Mouse (Mus musculus): ENCODE measurements around the gene Rnls. TPM values are rescaled to one million over a fixed set of nuclear protein-coding genes. Genes with fewer than 3 reads are reported as not detected.
"Not testable (repeated sequence)": the region's sequence is repeated elsewhere in the genome, so short reads cannot be mapped to it uniquely, and the experiment has no call there.

Gene Rnls
- 7.5 and 9.6 TPM in 2 replicates for polyA plus RNA-seq (2015; fragmentation: Nextera tagmentation; extraction: Ambion mirVana)

GRCm38 (mm10) chr19:33391651-33392382, at the start of gene Rnls:
Gene Rnls, minus strand, starts transcription at chr19:33392295.
- Histone ChIP-seq H3K4me3 (ENCODE audit: low read length) (peak within 1 kb of the TSS; percentile 56), H3K4me1 (replicated peaks; ENCODE audit: control insufficient read depth, insufficient read depth, low read length) (no peaks in the 10 kb centered on the region), H3K27ac (ENCODE audit: low read length) (peak within 1 kb of the TSS; percentile 87), H3K9ac (ENCODE audit: low read length) (peak within 1 kb of the TSS; percentile 80), H3K4me2 (ENCODE audit: low read depth, low read length) (peak within 1 kb of the TSS; percentile 60), H3K36me3 (ENCODE audit: control insufficient read depth, insufficient read depth, low read length) (no peaks in the 10 kb centered on the region), H3K9me3 (ENCODE audit: control insufficient read depth, low read length) (no peaks in the 10 kb centered on the region), H3K27me3 (ENCODE audit: control insufficient read depth, insufficient read depth, low read depth, low read length) (no peaks in the 10 kb centered on the region)
- ATAC-seq (ENCODE audit: low read depth): peak; percentile 100
- WGBS: 1% methylated on average over 48 of the region's 48 CpGs

- no peaks in the 10 kb centered on the region for H3K27me3 ChIP-seq (ENCODE audit: control insufficient read depth, insufficient read depth, low read depth, low read length)
- no peak overlapping the region for H3K27ac ChIP-seq (ENCODE audit: low read length)
- ATAC-seq (ENCODE audit: low read depth): no peak
- 30% methylated on average over 2 of the region's 2 CpGs for WGBS
- H3K9me3 ChIP-seq (ENCODE audit: control insufficient read depth, low read length): no peaks in the 10 kb centered on the region
- H3K36me3 ChIP-seq (ENCODE audit: control insufficient read depth, insufficient read depth, low read length): no peaks in the 10 kb centered on the region
- no peak overlapping the region for H3K9ac ChIP-seq (ENCODE audit: low read length)
- no peak overlapping the region for H3K4me3 ChIP-seq (ENCODE audit: low read length)
- H3K4me2 ChIP-seq (ENCODE audit: low read depth, low read length): no peak overlapping the region
- H3K4me1 ChIP-seq (replicated peaks; ENCODE audit: control insufficient read depth, insufficient read depth, low read length): no peaks in the 10 kb centered on the region
Observed at GRCm38 (mm10) chr19:33429457-33429856, 37.4 kb upstream of the Rnls start.

DNA sequence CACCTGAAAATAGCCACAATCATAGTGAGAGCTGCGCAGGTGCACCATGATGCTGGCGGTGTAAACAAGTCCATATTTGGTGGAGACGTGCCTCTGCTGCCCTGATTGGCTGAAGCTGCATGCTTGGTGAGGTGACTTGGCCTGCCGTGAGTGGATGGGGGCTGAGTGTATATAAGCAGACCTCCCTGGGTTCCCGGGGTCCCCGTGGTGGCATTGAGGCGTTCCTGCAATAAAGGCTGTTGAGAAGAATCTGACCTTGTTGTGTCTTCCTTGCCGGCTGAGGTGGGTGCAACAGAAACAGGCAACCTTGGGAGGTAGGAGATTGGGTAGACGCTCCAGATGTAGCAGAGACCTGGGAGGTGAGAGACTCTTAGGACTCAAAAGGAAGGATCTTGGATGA, 27.3 kb upstream of the Rnls start:
- not testable (repeated sequence) for H3K36me3 ChIP-seq (ENCODE audit: control insufficient read depth, insufficient read depth, low read length); H3K4me1 ChIP-seq (replicated peaks; ENCODE audit: control insufficient read depth, insufficient read depth, low read length); ATAC-seq (ENCODE audit: low read depth); H3K4me2 ChIP-seq (ENCODE audit: low read depth, low read length); H3K9ac ChIP-seq (ENCODE audit: low read length); H3K4me3 ChIP-seq (ENCODE audit: low read length); H3K9me3 ChIP-seq (ENCODE audit: control insufficient read depth, low read length); H3K27me3 ChIP-seq (ENCODE audit: control insufficient read depth, insufficient read depth, low read depth, low read length); H3K27ac ChIP-seq (ENCODE audit: low read length)
- 81% methylated on average over 9 of the region's 9 CpGs for WGBS

GRCm38 (mm10) chr19:33380825-33381224, 11.3 kb downstream of the Rnls start:
- Histone ChIP-seq H3K4me2 (ENCODE audit: low read depth, low read length) (no peak overlapping the region), H3K9ac (ENCODE audit: low read length) (no peak overlapping the region), H3K9me3 (ENCODE audit: control insufficient read depth, low read length) (no peaks in the 10 kb centered on the region), H3K4me3 (ENCODE audit: low read length) (no peak overlapping the region), H3K27ac (ENCODE audit: low read length) (no peak overlapping the region), H3K4me1 (replicated peaks; ENCODE audit: control insufficient read depth, insufficient read depth, low read length) (no peaks in the 10 kb centered on the region), H3K36me3 (ENCODE audit: control insufficient read depth, insufficient read depth, low read length) (no peaks in the 10 kb centered on the region), H3K27me3 (ENCODE audit: control insufficient read depth, insufficient read depth, low read depth, low read length) (no peaks in the 10 kb centered on the region)
- WGBS: 68% methylated on average over 2 of the region's 2 CpGs
- no peak for ATAC-seq (ENCODE audit: low read depth)

DNA sequence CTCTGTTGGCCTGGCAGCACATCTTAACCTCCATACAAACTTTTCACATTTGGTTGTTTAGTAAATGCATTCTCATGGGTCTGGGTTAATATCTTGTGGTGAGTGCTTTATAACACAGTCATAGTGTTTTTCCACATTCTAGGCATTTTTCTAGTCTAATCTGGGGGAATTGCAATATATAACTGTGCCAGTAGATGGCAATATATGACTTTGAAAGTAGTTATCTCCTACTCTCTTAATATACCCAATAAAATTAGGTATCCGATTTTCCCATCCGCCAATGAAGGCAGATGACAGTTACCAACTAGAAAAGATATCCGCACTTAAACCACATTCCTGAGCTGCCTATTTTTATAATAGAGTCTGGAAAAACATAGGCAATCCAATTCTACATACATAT, 11.7 kb downstream of the Rnls start:
- Histone ChIP-seq H3K4me1 (replicated peaks; ENCODE audit: control insufficient read depth, insufficient read depth, low read length) (no peaks in the 10 kb centered on the region), H3K27me3 (ENCODE audit: control insufficient read depth, insufficient read depth, low read depth, low read length) (no peaks in the 10 kb centered on the region), H3K9me3 (ENCODE audit: control insufficient read depth, low read length) (no peaks in the 10 kb centered on the region), H3K27ac (ENCODE audit: low read length) (no peak overlapping the region), H3K4me3 (ENCODE audit: low read length) (no peak overlapping the region), H3K4me2 (ENCODE audit: low read depth, low read length) (no peak overlapping the region), H3K9ac (ENCODE audit: low read length) (no peak overlapping the region), H3K36me3 (ENCODE audit: control insufficient read depth, insufficient read depth, low read length) (no peaks in the 10 kb centered on the region)
- 7% methylated on average over 3 of the region's 3 CpGs for WGBS
- ATAC-seq (ENCODE audit: low read depth): no peak

GRCm38 (mm10) chr19:33368808-33369207, 23.3 kb downstream of the Rnls start:
- Histone ChIP-seq H3K4me1 (replicated peaks; ENCODE audit: control insufficient read depth, insufficient read depth, low read length) (no peaks in the 10 kb centered on the region), H3K27ac (ENCODE audit: low read length) (no peak overlapping the region), H3K9me3 (ENCODE audit: control insufficient read depth, low read length) (no peaks in the 10 kb centered on the region), H3K9ac (ENCODE audit: low read length) (no peak overlapping the region), H3K27me3 (ENCODE audit: control insufficient read depth, insufficient read depth, low read depth, low read length) (no peaks in the 10 kb centered on the region), H3K4me3 (ENCODE audit: low read length) (no peak overlapping the region), H3K4me2 (ENCODE audit: low read depth, low read length) (no peak overlapping the region), H3K36me3 (ENCODE audit: control insufficient read depth, insufficient read depth, low read length) (no peaks in the 10 kb centered on the region)
- no peak for ATAC-seq (ENCODE audit: low read depth)
- WGBS: 63% methylated on average over 2 of the region's 2 CpGs

GRCm38 (mm10) chr19:33366661-33367060, 25.4 kb downstream of the Rnls start:
- H3K4me1 ChIP-seq (replicated peaks; ENCODE audit: control insufficient read depth, insufficient read depth, low read length): no peaks in the 10 kb centered on the region
- H3K4me2 ChIP-seq (ENCODE audit: low read depth, low read length): no peak overlapping the region
- H3K27me3 ChIP-seq (ENCODE audit: control insufficient read depth, insufficient read depth, low read depth, low read length): no peaks in the 10 kb centered on the region
- H3K9me3 ChIP-seq (ENCODE audit: control insufficient read depth, low read length): no peaks in the 10 kb centered on the region
- WGBS: 2% methylated on average over 3 of the region's 3 CpGs
- H3K27ac ChIP-seq (ENCODE audit: low read length): no peak overlapping the region
- H3K9ac ChIP-seq (ENCODE audit: low read length): no peak overlapping the region
- H3K4me3 ChIP-seq (ENCODE audit: low read length): no peak overlapping the region
- no peaks in the 10 kb centered on the region for H3K36me3 ChIP-seq (ENCODE audit: control insufficient read depth, insufficient read depth, low read length)
- ATAC-seq (ENCODE audit: low read depth): no peak

DNA sequence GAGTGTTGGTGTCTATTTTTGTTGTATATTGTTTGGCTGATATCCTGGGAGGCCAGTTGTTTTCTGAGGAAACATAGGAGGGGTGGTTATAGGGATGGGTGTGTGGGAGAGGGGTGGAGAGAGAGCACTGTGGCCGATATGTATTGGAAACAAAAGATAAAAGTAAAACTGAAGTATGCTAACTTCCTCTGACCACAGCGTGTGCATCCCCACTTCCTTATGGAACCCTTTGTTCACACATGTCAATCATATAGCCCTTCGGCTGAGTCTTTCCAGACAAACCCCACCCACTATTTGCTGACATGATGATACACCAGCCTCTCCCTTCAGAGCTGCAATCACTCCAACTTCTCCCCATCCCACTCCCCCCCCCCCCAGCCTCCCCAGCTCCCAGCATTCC, 35.1 kb downstream of the Rnls start:
- WGBS: 14% methylated on average over 3 of the region's 3 CpGs
- ATAC-seq (ENCODE audit: low read depth): no peak

GRCm38 (mm10) chr19:33340119-33340518, 52.0 kb downstream of the Rnls start:
- no peaks in the 10 kb centered on the region for H3K4me1 ChIP-seq (replicated peaks; ENCODE audit: control insufficient read depth, insufficient read depth, low read length)
- no peaks in the 10 kb centered on the region for H3K36me3 ChIP-seq (ENCODE audit: control insufficient read depth, insufficient read depth, low read length)
- no peak overlapping the region for H3K4me2 ChIP-seq (ENCODE audit: low read depth, low read length)
- no peak overlapping the region for H3K27ac ChIP-seq (ENCODE audit: low read length)
- no peak overlapping the region for H3K4me3 ChIP-seq (ENCODE audit: low read length)
- ATAC-seq (ENCODE audit: low read depth): no peak
- WGBS: 86% methylated on average over 1 of the region's 1 CpGs
- no peaks in the 10 kb centered on the region for H3K27me3 ChIP-seq (ENCODE audit: control insufficient read depth, insufficient read depth, low read depth, low read length)
- no peaks in the 10 kb centered on the region for H3K9me3 ChIP-seq (ENCODE audit: control insufficient read depth, low read length)
- H3K9ac ChIP-seq (ENCODE audit: low read length): no peak overlapping the region

More for the DNA sequence above, 35.1 kb downstream of the Rnls start:
- no peaks in the 10 kb centered on the region for H3K4me1 ChIP-seq (replicated peaks; ENCODE audit: control insufficient read depth, insufficient read depth, low read length)
- no peaks in the 10 kb centered on the region for H3K9me3 ChIP-seq (ENCODE audit: control insufficient read depth, low read length)
- no peak overlapping the region for H3K4me2 ChIP-seq (ENCODE audit: low read depth, low read length)
- H3K4me3 ChIP-seq (ENCODE audit: low read length): no peak overlapping the region
- H3K27ac ChIP-seq (ENCODE audit: low read length): no peak overlapping the region
- H3K9ac ChIP-seq (ENCODE audit: low read length): no peak overlapping the region
- H3K27me3 ChIP-seq (ENCODE audit: control insufficient read depth, insufficient read depth, low read depth, low read length): no peaks in the 10 kb centered on the region
- no peaks in the 10 kb centered on the region for H3K36me3 ChIP-seq (ENCODE audit: control insufficient read depth, insufficient read depth, low read length)
